Mouse (Mus musculus) urinary bladder, postnatal 25 days (tissue): ENCODE measurements at regions not wholly inside any gene's neighbourhood (a gene's known extent, or its start where the extent isn't known, plus 50 kb on each side); places are given as distances from the start of the nearest gene placed in this dataset.

Source experiments
- DNase-seq: peaks from one replicate; pipeline ENCODE4 v3.0.0; 2022; ENCODE audit warnings: low spot score

DNA sequence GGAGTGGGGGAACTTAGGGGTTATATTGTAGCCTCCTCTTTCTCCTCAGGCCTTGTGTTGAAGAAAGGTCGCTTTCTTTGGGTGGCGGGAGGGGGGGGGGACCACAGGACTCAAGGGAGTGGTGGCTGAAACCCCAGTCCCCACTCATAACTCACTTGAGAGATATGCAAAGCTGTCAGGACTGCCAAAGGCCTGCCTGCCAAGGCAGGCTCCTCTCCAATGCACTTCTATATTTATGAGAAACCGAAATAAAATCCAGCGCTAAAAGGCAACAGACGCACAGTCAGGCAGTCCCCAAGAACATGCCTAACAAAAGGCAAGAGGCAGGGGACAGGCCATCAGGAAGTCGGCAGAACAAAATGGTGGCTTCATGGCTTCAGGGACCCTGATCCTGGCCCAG lies 97.4 kb upstream of the Tnp1 start:
- DNase-seq: no peak

DNA sequence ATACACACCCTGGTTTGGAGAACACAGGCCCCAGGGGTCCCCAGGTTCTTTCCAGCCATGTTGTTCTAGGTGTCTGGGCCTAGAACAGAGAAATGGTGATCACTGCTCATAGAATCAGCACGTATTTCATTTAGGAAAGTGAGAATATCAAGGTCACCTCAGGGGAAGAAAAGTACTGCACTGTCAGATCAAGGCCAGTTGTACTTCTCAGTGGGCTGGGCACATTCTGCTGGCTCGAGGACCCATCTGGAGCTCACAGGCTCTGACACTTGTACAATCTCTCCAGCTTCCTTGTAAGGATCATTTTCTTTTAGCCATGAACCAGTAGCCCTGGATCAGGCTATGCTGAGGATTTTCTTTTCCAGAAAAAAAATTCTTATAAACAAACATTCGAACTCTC lies 97.0 kb upstream of the Tnp1 start:
- DNase-seq: no peak

DNA sequence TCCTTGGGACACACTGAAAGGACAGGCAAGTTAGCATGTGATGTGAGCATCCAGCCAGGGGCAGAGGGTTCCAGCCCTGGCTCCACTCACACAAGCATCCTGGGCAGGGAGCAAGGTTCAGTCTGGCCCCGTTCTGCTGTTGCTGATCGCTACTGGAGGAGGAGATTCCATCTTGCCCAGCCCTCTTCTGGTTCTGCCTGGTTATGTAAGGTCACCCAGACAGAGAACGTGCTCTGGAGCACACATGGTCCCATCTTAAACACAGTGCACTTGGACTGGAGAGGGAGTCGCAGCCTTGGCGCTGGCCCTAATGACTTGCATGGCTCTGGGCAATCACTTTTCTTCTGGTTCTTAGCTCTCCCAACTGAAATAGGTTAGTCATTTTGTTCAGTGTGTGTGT lies 96.2 kb upstream of the Tnp1 start:
- no peak for DNase-seq

DNA sequence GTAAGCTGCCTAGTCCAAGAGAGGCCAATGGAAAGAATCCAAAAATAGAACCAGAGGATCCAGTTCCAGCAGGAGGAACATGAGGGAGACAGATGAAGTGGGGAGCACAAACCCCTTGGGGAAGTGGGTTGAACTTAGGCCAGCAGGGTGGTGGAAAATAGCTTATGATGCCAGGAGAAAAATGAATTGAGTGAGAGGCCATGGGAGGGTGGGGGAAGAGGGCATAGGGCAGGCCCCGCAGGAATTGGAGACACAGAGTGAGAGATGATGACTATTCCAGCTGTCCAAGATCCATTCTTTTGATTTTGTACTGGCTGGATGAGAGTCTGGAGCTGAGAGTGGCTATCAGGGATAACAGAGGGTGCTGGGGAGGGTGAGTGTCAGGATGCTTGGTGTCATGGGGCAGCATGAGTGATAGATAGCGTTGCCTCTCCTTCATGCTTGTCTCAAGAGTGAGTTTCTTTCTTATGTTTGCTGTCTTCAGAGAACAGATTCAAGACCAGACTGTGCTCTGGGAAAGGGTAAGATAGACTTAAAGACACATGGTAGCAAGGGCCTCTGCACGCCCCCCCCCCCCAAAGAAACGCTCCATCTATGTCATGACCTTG lies 90.3 kb upstream of the Tnp1 start:
- no peak for DNase-seq

DNA sequence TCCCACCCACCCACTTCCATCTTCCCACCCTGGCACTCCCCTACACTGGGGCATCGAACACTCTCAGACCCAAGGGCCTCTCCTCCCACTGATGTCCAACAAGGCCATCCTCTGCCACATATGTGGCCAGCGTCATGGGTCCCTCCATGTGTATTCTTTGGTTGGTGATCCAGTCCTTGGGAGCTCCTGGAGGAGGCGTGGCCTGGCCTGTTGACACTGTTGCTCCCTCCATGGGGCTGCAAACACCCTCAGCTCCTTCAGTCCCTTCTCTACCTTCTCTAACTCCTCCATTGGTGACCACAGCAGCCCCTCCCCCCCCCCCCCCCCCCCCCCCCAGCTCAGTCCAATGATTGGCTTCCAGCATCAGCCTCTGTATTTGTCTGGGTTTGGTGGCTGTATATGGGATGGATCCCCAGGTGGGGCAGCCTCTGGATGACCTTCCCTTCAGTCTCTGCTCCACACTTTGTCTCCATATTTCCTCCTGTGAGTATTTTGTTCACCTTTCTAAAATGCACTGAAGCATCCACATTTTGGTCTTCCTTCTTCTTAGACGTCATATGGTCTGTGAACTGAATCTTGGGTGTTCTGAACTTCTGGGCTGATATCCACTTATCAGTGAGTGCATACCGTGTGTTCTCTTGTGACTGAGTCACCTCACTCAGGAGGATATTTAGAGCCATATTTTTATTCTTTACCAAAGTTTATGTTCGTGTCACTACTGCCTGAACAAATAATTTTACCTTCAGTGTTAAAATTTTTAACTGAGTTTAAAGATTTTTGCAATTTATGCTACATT lies 82.1 kb upstream of the Tnp1 start:
- DNase-seq: no peak

DNA sequence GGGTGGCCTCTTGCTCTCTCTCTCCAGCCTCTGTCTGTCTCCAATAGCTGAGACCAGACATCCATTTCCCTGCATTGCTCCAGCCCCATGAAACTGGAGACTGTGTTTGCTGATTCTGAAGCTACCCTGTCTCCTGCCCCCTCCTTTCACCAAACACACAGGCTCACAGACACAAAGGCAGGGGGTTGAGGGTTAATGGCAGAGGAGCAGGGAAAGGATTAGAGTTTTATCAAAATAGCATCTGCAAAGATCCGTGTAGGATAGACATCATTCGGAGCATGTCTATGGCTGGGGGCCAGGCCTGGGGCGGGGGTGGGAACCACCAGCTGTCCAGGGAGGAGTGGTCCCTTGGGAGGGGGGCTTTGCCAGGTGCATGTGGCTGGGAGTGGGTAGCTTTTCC lies 73.9 kb upstream of the Tnp1 start:
- no peak for DNase-seq

DNA sequence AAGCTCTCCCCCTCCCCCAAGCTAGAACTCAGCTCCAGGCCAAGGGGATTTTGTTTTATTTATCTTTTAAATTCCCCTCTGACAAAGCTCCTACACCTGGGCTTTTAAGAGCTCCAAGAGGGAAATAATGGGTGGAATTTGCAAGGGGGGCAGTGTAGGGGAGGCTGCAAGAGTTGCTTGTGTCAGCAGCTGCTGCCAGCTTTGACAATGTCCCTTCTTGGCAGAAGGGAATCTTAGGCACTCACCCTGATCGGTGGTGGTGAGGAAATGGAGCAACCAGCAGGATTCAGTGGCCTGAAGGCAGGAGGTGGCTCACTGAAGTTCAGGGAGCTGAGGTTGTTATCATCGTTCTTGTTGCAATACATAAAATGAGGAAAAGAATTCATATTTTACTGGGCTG lies 72.8 kb upstream of the Tnp1 start:
- DNase-seq: no peak

DNA sequence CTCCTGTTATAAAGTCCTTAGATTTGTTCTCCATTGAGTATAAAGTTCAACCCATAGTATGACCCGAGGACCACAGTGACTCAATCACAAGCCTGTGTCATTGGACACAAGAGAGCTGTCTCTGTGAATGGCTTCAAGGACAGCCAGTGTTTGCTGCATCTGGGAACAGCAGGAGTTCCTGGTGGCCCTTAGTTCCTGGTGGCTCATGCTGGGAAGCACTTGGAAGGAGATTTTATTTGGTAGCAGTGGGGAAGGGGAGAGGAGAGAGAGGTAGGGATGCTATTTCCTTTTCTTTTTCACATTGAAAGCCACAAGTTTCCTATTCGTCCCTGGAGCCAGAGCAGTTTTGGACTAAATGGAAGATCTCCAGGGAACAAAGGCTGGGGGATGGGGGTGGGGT lies 69.2 kb upstream of the Tnp1 start:
- DNase-seq: no peak

DNA sequence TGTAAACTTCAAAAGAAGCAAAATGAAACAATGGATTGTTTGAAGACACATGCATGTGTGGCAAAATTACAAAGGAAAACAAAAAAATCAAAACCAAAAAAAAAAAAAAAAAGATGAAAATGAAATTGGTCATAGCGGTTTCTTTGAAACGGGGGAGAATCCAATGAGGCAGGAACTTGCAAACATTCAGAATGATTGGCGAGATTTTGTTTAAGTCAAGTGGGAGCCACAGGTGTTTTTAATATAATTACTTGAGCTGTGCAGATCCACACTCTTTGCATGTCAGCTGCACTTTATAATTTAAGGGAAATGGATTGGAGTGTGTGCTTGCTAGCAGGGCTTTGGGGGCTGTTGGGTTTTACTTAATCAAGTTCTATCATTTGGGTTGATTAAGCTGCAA lies 67.7 kb upstream of the Tnp1 start:
- no peak for DNase-seq

DNA sequence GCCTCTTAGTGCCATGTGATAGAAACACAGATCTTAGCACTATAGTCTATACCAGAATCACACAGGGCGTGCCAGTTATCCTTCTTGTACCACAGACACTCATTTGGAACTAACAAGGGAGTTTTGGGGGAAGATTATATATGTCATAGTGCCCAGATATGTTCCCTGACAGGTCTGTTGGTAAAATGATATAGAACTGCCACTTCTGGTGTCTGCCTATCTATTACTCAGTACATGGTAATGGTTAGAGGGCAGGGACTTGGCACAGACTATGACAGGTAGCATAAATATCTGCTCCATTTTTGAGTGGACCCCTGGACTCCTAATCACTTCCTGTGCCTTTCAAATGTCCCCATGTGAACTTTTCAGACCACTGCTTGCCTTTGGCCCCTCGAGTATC lies 63.8 kb upstream of the Tnp1 start:
- no peak for DNase-seq

DNA sequence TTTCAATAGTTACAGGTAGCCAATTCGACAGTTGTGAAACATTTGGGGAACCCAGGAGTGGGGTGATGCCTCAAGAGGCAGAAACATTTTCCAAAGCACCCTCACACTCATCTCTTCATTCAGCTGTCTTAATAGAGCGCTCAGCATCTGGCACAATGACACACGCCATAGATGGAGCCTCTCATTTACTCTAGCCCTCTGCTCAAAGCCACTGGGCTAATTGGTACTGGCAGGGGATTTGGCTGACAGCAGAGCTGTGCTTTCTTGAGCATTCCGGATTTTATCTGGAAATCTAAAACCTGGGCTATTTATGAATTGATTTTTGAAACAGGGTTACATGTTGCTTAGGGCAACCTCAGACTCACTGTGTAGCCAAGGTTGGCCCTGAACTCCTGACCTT lies 61.4 kb upstream of the Tnp1 start:
- DNase-seq: no peak

DNA sequence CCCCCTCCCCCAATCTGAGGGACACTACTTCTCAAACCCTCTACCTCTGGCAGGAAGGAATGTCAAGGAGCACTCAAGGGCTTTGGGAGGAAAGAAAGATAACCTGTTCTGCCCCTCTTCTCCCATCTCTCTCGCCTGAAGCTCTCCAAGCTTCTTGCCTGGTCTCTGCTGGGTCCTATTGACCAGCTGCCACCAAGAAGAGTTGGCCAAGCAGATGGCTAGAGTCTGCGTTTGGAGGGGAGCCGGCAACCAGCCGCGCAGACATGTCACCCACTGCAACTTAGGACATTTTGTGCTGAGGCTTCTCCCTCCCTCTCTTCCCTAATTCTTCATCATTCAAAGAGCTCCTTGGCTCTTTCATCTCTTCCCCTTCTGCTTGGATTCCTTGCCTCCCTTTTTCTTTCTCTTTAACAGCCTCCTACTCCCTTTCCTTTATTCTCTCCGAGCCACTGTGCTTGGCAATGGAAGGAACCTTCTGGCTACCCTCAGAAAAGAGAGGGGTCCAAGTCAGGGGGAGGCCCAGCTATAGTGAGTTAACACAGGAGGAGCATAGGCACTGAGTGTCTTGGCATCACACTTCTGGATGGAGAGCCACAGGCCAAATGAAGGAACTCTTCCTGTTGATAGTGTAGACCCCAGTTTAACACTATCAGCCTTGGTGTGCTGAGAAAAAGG lies 60.1 kb upstream of the Tnp1 start:
- no peak for DNase-seq

DNA sequence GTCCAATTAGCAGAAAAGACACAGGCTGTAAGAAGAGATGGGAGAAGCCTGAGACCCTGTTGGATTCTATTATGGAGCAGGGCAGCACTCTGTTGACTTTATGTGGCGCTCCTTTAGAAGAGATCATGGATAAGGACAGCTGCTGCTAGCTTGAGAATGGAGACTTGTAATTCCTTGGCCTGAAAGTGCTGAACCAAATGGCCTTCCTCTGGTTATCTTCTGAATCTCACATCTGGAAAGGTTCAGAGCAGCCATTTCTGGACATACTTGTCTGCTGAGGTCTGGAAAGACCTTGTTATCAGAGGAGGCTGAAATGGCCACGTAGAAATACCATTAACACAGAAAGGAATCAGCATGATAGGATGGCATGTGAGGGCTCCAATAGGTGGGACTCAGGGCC lies 59.5 kb upstream of the Tnp1 start:
- DNase-seq: no peak

DNA sequence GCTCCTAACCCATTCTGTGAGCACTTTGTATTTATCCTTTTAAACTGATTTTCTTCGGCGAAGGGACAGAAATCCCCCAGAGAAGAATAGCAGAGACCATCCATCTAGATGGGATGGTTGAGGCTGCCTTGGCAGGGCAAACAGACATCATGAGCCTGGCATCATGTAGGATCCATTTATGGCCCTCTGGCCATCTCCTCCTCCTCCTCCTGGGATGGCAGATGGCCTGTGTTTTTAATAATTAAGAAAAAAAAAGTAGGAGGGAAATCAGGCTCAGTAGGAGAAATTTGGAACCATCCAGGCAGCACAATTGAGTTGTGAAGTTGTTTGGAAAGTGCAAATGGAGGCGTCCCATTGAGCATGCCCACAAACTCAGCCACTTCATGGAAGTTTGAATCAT lies 58.8 kb upstream of the Tnp1 start:
- no peak for DNase-seq

DNA sequence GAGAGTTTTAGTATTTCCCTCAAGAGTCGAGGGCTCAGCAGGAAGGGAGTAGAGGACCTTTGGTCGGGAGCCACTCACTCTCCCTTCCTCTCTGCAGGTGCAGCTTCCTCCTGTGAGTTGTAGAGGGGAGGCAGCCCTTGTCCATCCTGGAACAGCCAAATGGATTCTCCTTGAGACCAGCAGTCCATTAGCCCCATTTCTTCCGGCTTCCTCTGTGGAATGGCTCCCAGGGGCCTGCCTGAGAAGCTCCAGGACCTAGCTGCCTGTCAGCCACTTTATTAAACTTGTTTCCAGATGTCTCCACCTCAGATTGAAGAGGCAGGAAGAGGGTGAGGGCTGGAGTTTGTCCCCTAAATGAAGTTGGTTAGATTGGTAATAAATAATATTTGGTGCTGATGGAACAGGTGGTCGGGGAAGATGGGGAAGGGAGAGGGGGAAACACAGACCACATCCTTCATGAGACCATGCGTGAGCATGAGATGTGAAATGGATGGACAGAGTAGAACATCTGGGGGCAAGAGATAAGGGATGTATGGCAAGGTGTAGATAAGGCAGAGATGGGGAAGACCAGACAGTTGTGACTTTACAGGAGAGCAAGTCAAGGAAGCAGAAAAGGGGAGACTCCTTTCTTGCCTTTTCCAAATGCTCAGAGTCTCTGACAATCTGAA lies 56.7 kb upstream of the Tnp1 start:
- DNase-seq: no peak

DNA sequence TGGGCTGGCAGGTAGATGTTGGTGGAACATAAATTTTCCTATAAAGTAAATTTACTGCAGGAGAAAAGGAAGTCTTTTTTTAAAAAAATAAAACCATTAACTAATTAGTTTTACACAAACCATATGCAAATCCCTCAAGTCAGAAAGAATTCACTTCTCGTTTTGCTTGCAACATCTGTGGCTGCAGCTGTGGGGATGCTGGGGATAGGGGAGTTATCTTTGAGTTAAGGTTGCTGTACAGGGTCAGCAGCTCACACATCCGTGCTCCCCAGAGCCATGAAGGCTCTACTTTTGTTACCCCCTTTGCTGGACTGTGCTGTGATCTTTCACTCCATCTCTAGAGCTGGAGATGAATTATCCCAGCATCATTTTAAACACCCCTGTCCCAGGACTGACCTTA lies 54.4 kb upstream of the Tnp1 start:
- DNase-seq: no peak
